Mouse (Mus musculus) heart, adult 2 months (tissue): Measurements from ENCODE around the gene Srm.

Experiments used
- CTCF ChIP-seq: fragments of 200-600 bp; IDR thresholded peaks from 2 replicates; pipeline ENCODE4 v1.8.1; 2022; ENCODE audit warnings: antibody characterized with exemption, mild to moderate bottlenecking, moderate library complexity
- POLR2A ChIP-seq: fragments of 200-500 bp; IDR thresholded peaks from 2 replicates; pipeline ENCODE4 v1.6.1; 2011; ENCODE audit warnings: mild to moderate bottlenecking, low read depth, low read length, control low read depth; ENCODE audit not compliant: insufficient read depth

- TF ChIP-seq POLR2A, result no peak
- no peak for TF ChIP-seq CTCF
These were observed 42.2 kb upstream of the Srm start for GRCm38 (mm10) chr4:148549106-148549505.
